Mouse (Mus musculus) hindbrain, embryonic 10.5 days (tissue): ENCODE measurements around the gene Prkca. TPM values are rescaled to one million over a fixed set of nuclear protein-coding genes. Genes with fewer than 3 reads are reported as not detected.

Source experiments
- DNase-seq: peaks from one replicate; pipeline ENCODE4 v3.0.0-alpha.2; 2017; ENCODE audit warnings: low spot score
- H3K27ac ChIP-seq: fragments of 300-500 bp; sonication (generic); 2 replicates; pipeline ENCODE4 v1.5.1; 2016; ENCODE audit warnings: mild to moderate bottlenecking, moderate library complexity
- H3K27me3 ChIP-seq: fragments of 300-500 bp; sonication (generic); 2 replicates; pipeline ENCODE4 v1.6.1; 2016; ENCODE audit warnings: mild to moderate bottlenecking; ENCODE audit not compliant: poor library complexity, insufficient read depth, severe bottlenecking
- H3K36me3 ChIP-seq: fragments of 300-500 bp; sonication (generic); 2 replicates; pipeline ENCODE4 v1.6.1; 2016; ENCODE audit warnings: mild to moderate bottlenecking, moderate library complexity
- H3K4me1 ChIP-seq: fragments of 300-500 bp; sonication (generic); replicated peaks from 2 replicates; pipeline ENCODE4 v1.6.1; 2016; ENCODE audit warnings: mild to moderate bottlenecking
- H3K4me3 ChIP-seq: fragments of 300-500 bp; sonication (generic); 2 replicates; pipeline ENCODE4 v1.5.1; 2016; ENCODE audit warnings: mild to moderate bottlenecking, moderate library complexity
- H3K9me3 ChIP-seq: fragments of 300-500 bp; sonication (generic); 2 replicates; pipeline ENCODE4 v1.6.1; 2016; ENCODE audit warnings: mild to moderate bottlenecking, moderate library complexity
- WGBS: fragments of 180-500 bp; shearing (Covaris S2); methylation state at CpG from one replicate; pipeline ENCODE4 v1.1.7; 2016; 5-methylcytosine and 5-hydroxymethylcytosine counted together
- polyA plus RNA-seq: library from polyadenylated mRNA; unstranded; fragments of >200 nt; fragmentation: Nextera tagmentation; extraction: Ambion mirVana; gene quantifications from 2 replicates; pipeline ENCODE4 v1.2.1, GENCODE M21; 2016

The Prkca gene
- polyA plus RNA-seq, 1 experiment from 2014 or later = 3.4 TPM

DNA sequence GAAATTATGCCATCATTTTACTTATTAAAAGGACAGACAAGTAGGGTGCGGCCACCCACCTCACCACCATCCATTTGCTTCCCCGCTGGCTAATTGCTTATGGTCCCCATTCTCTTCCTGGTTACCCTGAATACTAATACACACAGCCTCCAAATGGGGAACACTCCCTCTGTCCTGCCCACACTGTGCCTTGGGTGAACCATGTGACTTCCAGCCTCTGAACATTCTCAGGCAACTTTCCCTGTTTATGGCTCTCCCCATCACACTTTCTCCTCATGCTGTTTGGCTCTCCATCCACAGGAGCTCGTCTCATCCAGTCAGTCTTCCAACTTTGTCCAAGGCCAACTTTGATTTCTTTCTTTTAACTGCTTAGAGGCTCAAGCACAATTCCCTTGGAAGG, 80.3 kb downstream of the Prkca start:
- 83% methylated on average over 3 of the region's 3 CpGs for WGBS
- Histone ChIP-seq H3K9me3 (no peaks in the 10 kb centered on the region), H3K4me1 (peaks cover 20% of the 10 kb centered on the region), H3K27me3 (peaks cover 8% of the 10 kb centered on the region), H3K27ac (no peak overlapping the region), H3K4me3 (no peak overlapping the region), H3K36me3 (no peaks in the 10 kb centered on the region)
- no peak for DNase-seq

DNA sequence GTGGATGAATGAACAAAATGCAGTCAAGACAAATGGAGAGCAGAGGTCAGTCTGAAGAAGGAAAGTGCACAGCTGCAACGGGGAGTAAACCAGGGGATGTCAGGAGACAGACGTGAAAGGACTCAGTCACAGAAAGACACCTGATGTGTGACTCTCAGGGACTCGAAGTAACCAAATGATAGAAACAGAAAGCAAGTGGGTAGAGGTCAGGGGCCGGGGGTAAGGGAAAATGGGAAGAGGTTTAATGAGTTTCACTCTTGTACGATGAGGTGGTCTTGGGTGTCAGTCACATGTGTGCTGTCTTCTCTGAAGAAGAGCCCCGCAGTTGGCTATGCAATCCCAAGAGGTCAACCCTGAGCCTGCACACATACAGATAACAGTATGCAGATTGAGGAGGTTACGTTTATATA, 82.0 kb downstream of the Prkca start:
- Histone ChIP-seq H3K4me3 (no peak overlapping the region), H3K9me3 (no peaks in the 10 kb centered on the region), H3K27ac (0 out of 2 replicates have a peak overlapping the region, but pooled peaks have one; percentile 1), H3K36me3 (no peaks in the 10 kb centered on the region), H3K4me1 (peaks cover 11% of the 10 kb centered on the region), H3K27me3 (no peaks in the 10 kb centered on the region)
- 47% methylated on average over 7 of the region's 7 CpGs for whole genome bisulfite sequencing
- DNase-seq = no peak

DNA sequence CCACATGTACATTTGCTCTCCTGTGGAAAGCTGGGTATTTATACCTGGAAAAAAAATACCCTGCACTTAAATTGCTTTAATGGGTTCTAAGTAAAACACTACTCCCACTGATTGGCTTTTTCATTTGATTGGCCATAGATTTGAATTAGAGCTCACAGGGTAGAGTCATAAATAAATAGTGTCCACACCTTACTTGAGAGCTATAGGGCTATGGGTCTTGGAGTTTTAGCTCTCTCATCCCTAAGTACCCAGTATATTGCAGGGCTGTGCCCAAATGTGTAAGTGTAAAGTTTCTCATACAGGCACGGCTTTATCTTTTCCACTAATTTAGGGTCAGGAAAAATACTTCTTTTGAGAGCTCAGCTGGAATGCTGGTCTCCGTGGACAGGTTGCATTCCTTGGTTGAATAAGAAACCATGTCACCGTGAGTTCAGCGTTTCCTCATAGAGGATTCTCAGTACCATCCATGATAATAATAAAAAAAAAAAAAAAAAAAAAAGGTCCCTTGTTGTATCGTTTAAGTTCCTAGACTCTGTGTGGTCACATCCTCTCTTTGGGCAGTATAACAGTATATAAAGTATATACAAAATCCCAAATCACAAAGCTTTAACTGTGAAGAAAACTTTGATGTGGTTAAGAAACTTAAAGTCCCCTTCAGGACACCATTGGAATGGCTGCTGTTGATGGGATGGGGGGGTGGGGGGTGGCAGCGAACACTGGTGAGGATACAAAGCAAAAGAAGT, 82.8 kb downstream of the Prkca start:
- peaks cover 11% of the 10 kb centered on the region for H3K4me1 ChIP-seq
- H3K27me3 ChIP-seq = no peaks in the 10 kb centered on the region
- WGBS = 72% methylated on average over 6 of the region's 6 CpGs
- H3K9me3 ChIP-seq = no peaks in the 10 kb centered on the region
- H3K4me3 ChIP-seq = no peak overlapping the region
- no peaks in the 10 kb centered on the region for H3K36me3 ChIP-seq
- H3K27ac ChIP-seq = no peak overlapping the region
- no peak for DNase-seq

DNA sequence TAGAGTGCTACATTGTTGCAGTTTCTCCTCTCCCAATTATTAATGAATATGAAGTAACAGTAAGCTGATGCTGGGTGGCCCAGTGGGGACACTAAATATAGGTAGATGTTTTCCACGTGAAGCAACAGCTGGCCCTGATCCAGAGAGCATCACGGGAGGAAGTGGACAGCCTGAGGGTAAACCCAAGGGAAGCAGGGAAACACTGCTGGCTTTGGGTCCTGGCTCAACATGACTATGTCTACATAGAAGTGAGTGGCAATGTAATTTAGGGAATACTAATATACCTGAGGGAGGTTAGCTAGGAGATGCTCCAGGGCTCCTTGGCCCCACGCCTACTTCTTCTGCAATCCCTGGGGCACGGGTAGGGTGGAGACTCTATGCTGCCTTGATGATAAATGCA, 84.3 kb downstream of the Prkca start:
- Histone ChIP-seq H3K4me3 (no peak overlapping the region), H3K4me1 (peaks cover 11% of the 10 kb centered on the region), H3K9me3 (no peaks in the 10 kb centered on the region), H3K27ac (no peak overlapping the region), H3K27me3 (no peaks in the 10 kb centered on the region), H3K36me3 (no peaks in the 10 kb centered on the region)
- no peak for DNase-seq
- WGBS = 86% methylated on average over 4 of the region's 4 CpGs

DNA sequence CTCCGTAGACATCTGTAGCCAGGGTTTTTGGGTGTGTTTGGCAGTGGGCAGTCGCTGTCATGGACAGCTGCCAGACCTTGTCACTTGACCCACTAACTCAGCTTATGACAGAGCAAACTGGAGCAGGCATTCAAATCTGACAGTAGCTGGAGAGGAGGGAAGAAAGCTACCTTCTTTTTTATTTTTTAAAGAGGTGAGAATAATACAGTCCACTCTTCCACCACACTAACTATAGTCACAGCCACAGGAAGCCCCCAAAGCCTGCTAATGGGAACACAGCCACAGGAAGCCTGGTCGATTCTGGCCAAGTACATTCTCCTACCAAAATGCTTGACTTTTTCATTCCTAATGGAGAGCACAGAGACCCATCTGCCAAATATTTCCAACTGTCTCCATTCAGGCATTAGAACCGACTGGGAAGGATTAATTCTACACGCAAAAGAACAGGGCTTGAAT, 84.9 kb downstream of the Prkca start:
- Histone ChIP-seq H3K27me3 (no peaks in the 10 kb centered on the region), H3K4me3 (no peak overlapping the region), H3K36me3 (no peaks in the 10 kb centered on the region), H3K4me1 (peaks cover 11% of the 10 kb centered on the region), H3K9me3 (no peaks in the 10 kb centered on the region), H3K27ac (no peak overlapping the region)
- WGBS = 88% methylated on average over 5 of the region's 5 CpGs
- no peak for DNase-seq

DNA sequence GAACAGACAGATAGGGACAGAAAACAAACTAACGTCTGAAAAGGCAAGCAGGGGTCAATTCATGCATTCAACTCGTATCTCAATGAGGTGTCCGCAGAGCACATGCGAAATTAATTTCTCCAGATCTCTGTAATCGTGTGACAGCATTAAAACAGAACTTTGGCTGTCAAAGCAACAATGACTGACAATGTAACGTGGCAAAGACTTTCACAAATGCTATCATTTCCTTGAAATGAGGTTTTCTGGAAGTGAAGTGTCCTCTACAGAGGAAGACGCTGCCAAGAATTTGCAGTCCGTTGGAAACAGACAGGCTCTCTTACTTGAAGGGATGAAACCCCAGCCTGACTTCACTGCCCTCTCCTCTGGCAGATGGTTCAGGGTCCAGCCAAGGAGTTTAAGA, 85.8 kb downstream of the Prkca start:
- DNase-seq = no peak

DNA sequence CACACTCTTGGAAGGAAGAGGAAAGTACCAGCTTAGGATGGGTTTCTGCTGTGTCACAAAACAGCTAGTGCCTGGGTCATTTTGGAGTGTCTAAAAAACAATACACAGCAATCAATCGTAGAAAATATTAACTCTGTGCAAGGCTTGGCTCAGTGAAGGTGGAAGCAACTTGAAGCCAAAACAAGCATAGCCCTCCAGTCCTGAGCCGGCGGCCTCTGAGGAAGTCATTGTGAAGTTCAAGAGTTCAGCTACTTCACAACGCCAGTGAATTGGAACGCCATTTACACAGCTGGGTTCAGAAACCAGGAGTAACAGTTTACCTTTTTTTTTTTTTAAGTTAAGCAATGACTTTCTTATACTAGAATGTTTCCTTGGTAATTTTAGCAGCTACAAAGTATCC, 89.0 kb downstream of the Prkca start:
- H3K27ac ChIP-seq = no peak overlapping the region
- 0 out of 2 replicates have a peak, but pooled peaks cover 3% of the 10 kb centered on the region for H3K4me1 ChIP-seq
- no peak for DNase-seq
- no peaks in the 10 kb centered on the region for H3K27me3 ChIP-seq
- H3K4me3 ChIP-seq = no peak overlapping the region
- H3K9me3 ChIP-seq = no peaks in the 10 kb centered on the region
- 90% methylated on average over 5 of the region's 5 CpGs for WGBS
- no peaks in the 10 kb centered on the region for H3K36me3 ChIP-seq

More for the DNA sequence above, 85.8 kb downstream of the Prkca start:
- Histone ChIP-seq H3K9me3 (no peaks in the 10 kb centered on the region), H3K27me3 (no peaks in the 10 kb centered on the region), H3K27ac (no peak overlapping the region), H3K4me3 (no peak overlapping the region), H3K4me1 (peaks cover 11% of the 10 kb centered on the region), H3K36me3 (no peaks in the 10 kb centered on the region)
- WGBS = 80% methylated on average over 8 of the region's 8 CpGs

DNA sequence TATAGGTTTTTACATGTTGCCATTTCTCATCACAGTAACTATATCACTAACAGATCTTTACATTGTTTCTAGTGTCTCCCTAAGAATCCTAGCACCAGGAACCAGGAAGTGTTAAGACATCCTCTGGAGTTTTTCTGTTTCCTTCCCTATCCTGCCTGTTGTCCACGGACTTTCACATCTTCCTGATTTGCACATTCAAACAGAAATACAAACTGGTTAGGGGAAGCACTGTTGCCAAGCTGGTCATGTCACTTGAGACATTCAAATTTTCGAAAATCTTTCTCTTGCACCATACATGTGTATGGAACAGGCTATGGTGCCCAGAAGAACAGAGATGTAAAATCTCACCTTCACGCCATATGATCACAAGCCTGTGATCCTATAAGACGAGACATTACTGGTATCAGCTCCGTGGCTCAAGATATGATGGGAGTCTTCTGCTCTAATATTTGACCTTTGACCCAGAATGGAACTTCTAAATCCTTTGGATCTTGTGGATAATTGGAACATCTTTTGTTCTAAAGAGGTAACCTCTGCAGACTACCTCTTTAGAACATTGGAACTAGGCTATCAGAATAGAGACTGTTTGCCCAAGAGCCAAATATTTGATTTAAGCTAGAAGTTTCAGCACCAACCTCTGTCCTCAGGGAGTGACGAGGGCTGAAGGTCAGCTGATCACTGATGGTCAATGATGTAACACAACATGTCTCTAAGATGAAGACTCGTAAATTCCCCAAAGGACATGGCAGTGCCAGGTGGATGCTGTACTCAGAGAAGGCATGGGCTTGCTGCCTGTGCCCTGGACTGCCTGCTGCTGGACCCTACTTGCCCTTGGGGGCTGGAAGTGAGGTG, 91.6 kb downstream of the Prkca start:
- Histone ChIP-seq H3K36me3 (no peaks in the 10 kb centered on the region), H3K9me3 (no peaks in the 10 kb centered on the region), H3K4me1 (0 out of 2 replicates have a peak, but pooled peaks cover 3% of the 10 kb centered on the region), H3K27me3 (no peaks in the 10 kb centered on the region), H3K4me3 (no peak overlapping the region), H3K27ac (no peak overlapping the region)
- DNase-seq = no peak
- 88% methylated on average over 7 of the region's 7 CpGs for WGBS

DNA sequence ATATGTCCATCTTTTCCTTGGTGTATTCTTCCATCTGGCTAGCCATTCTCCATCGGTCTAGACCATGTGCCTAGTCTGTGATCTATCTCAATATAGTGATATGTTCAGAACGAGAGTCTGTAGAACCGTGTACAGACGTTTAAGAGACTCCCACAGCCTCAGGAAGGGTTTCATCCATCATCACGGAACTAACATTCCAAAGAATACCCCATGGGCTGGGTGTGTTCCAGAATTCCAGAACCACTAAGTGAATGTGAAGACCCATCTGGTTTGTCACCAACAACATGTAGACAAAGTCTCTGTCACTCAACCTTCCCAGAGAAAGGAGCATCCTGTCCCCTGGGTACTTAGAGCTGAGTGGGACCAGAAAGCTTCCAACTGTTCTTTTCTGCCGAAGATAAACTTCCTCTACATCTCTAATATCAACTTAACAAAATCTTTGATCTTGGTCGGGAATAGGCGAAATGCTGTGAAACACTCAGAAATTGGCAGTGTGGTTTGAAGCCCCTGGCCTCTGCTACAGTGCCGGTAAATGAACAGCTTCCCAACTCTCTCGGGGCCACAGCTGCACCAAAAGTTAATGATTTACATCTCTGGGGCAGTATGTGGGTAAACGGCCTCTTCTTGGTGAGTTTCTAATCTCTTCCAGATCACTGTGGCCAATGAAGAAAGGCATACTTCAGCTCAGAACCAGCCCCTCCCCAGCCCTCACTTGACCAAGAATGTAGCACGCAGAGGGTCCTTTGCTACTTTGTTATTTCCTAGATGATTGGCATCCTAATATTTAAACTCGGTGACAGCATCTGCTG, 92.7 kb downstream of the Prkca start:
- no peaks in the 10 kb centered on the region for H3K27me3 ChIP-seq
- DNase-seq = no peak
- no peak overlapping the region for H3K4me3 ChIP-seq
- H3K9me3 ChIP-seq = no peaks in the 10 kb centered on the region
- 0 out of 2 replicates have a peak, but pooled peaks cover 3% of the 10 kb centered on the region for H3K4me1 ChIP-seq
- no peak overlapping the region for H3K27ac ChIP-seq
- WGBS = 74% methylated on average over 13 of the region's 13 CpGs
- no peaks in the 10 kb centered on the region for H3K36me3 ChIP-seq

DNA sequence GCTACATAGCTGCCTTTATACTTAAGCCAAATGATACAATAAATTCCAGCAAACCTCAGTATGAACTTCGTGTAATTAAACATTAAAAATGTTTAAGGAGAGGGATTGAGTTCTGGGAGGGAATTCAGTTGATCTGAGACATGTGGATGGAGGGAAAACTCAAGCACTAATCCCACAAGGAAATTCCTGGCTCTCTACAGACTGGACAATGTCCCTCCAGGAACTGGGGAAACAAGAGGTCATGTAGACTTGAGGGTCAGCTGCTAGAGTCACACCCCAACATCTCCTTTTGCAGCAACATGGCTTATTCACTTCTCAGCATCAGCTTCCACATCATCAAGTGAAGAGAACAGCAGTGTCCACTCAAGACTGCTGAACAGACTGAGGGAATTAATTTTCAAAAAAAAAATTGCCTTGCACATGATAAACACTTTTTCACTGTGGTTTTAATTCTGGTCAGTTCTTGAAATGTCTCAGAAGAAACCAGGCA, 93.5 kb downstream of the Prkca start:
- 82% methylated on average over 1 of the region's 1 CpGs for WGBS
- no peaks in the 10 kb centered on the region for H3K9me3 ChIP-seq
- H3K4me3 ChIP-seq = no peak overlapping the region

DNA sequence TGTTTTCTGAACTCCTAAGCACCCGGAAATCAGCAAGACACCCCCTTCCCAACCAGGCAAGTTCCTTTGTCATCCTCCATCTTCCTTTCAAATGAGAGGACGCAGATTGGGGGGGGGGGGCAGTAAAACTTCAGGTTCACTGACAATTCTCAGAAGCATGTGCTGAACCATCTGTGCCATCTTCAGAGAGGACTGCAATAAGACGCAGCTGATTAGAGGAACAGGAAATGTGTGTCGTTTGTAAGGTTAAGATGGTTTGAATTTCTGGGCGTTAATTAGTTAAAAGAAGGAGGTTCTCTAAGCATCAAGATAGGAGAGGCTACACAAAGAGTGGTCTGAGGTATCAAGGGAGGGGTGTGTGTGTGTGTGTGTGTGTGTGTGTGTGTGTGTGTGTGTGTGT, 94.2 kb downstream of the Prkca start:
- 0 out of 2 replicates have a peak, but pooled peaks cover 3% of the 10 kb centered on the region for H3K4me1 ChIP-seq
- no peak for DNase-seq
- H3K36me3 ChIP-seq = no peaks in the 10 kb centered on the region
- no peak overlapping the region for H3K4me3 ChIP-seq
- H3K9me3 ChIP-seq = no peaks in the 10 kb centered on the region
- no peaks in the 10 kb centered on the region for H3K27me3 ChIP-seq
- 79% methylated on average over 5 of the region's 5 CpGs for WGBS
- no peak overlapping the region for H3K27ac ChIP-seq

More for the DNA sequence above, 93.5 kb downstream of the Prkca start:
- Histone ChIP-seq H3K4me1 (0 out of 2 replicates have a peak, but pooled peaks cover 3% of the 10 kb centered on the region), H3K27me3 (no peaks in the 10 kb centered on the region), H3K27ac (no peak overlapping the region), H3K36me3 (no peaks in the 10 kb centered on the region)
- DNase-seq = no peak

DNA sequence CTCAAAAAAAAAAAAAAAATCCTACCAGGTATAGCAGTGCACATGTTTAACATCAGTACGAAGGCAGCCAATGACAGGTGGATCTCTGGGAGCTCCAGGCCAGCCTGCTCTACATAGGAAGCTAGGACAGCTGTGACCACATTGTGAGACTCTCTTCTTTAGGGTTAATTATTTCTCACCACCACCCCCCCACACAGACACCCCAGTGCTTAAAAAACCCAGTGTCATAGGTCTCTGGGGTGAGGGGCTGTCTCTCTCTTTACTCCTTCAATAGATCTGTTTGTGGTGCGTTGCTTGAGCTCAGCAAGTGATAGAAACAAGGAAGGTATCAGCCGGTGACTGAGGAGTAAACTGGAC, 94.7 kb downstream of the Prkca start:
- H3K4me3 ChIP-seq = no peak overlapping the region
- H3K27ac ChIP-seq = no peak overlapping the region
- H3K36me3 ChIP-seq = no peaks in the 10 kb centered on the region
- WGBS = 77% methylated on average over 3 of the region's 3 CpGs
- no peaks in the 10 kb centered on the region for H3K27me3 ChIP-seq
- peaks cover 6% of the 10 kb centered on the region for H3K4me1 ChIP-seq
- H3K9me3 ChIP-seq = no peaks in the 10 kb centered on the region
- no peak for DNase-seq
